Mouse (Mus musculus) gastrocnemius, postnatal 10 days (tissue): ENCODE measurements around the gene Csf2rb. TPM values are rescaled to one million over a fixed set of nuclear protein-coding genes. Genes with fewer than 3 reads are reported as not detected.
A peak's percentile ranks its signal among the peaks of the same experiment; 100 is the strongest.

Experiments used
- DNase-seq: peaks from one replicate; pipeline ENCODE4 v3.0.0; 2021; ENCODE audit warnings: mixed read lengths
- microRNA-seq, 2 experiments: library from miRNA; unstranded; fragments of <30 nt; microRNA quantifications; one replicate each; pipeline ENCODE4 v1.2.0; 2021
- total RNA-seq, 2 experiments: library from RNA; stranded (reverse); gene quantifications; 2 replicates each; pipeline ENCODE4 v1.2.3; 2021

Gene Csf2rb
- total RNA-seq, 2 experiments from 2014 or later, result 4.0 to 4.4 TPM

- DNase-seq, result no peak
These were observed 53.0 kb downstream of the Csf2rb start for GRCm38 (mm10) chr15:78378556-78378955.

- no peak for DNase-seq
These were observed 54.7 kb downstream of the Csf2rb start for GRCm38 (mm10) chr15:78380208-78380607.

GRCm38 (mm10) chr15:78380741-78381140 is 55.2 kb downstream of the Csf2rb start:
- DNase-seq, result no peak

GRCm38 (mm10) chr15:78382115-78382514 is 56.6 kb downstream of the Csf2rb start:
- no peak for DNase-seq

- no peak for DNase-seq
These were observed 58.1 kb downstream of the Csf2rb start for GRCm38 (mm10) chr15:78383450-78384219.

GRCm38 (mm10) chr15:78384220-78385116 is 58.9 kb downstream of the Csf2rb start:
- DNase-seq, result no peak

- DNase-seq, result no peak
These were observed 60.0 kb downstream of the Csf2rb start for GRCm38 (mm10) chr15:78385564-78385963.

- no peak for DNase-seq
These were observed 65.3 kb downstream of the Csf2rb start for GRCm38 (mm10) chr15:78390855-78391254.

- DNase-seq, result no peak
These were observed 70.0 kb downstream of the Csf2rb start, which contains the start of gene Tex33 for GRCm38 (mm10) chr15:78395478-78395962. Gene Tex33 (minus strand): TSS chr15:78395912.

- no peak for DNase-seq
These were observed 75.8 kb downstream of the Csf2rb start for GRCm38 (mm10) chr15:78401345-78401744.

- peak; percentile 68 for DNase-seq
These were observed 76.4 kb downstream of the Csf2rb start for GRCm38 (mm10) chr15:78401921-78402320.

GRCm38 (mm10) chr15:78402423-78402822 is 76.9 kb downstream of the Csf2rb start:
- peak; percentile 33 for DNase-seq

GRCm38 (mm10) chr15:78403301-78403741 is 77.8 kb downstream of the Csf2rb start:
- no peak for DNase-seq

Small RNA genes lying within 50 kb of the gene (microRNA-seq; reads per million reads assigned to microRNA genes)
- gene Mir7676-1 (0 reads per million in 2 experiments), gene Mir7676-2 (0 reads per million in 2 experiments)

Other genes with a start within 250 kb of the Csf2rb start
- gene Cacng2, start 205.7 kb upstream of the Csf2rb start, total RNA-seq, result under 1 TPM in 1 of 2 experiments, not detected in 1; 0.05 TPM
- gene Ift27, start 151.6 kb upstream of the Csf2rb start, total RNA-seq, result 10 to 100 TPM; 50.9 to 53.5 TPM
- gene Pvalb, start 119.4 kb upstream of the Csf2rb start, total RNA-seq, result over 10,000 TPM; 11,172 to 13,407 TPM
- 1 to 10 TPM in 1 of 2 experiments, under 1 TPM in 1; 0.96 to 2.1 TPM for gene Ncf4, start 81.0 kb upstream of the Csf2rb start, total RNA-seq
- 1 to 10 TPM; 2.3 to 2.4 TPM for gene Csf2rb2, start 20.0 kb upstream of the Csf2rb start, total RNA-seq
- gene Tex33, start 70.2 kb downstream of the Csf2rb start, total RNA-seq, result not detected
- 10 to 100 TPM; 18.0 to 23.3 TPM for gene Tst, start 80.2 kb downstream of the Csf2rb start, total RNA-seq
- gene Mpst, start 80.7 kb downstream of the Csf2rb start, total RNA-seq, result 10 to 100 TPM; 34.6 to 40.5 TPM
- gene Kctd17, start 102.8 kb downstream of the Csf2rb start, total RNA-seq, result 10 to 100 TPM; 48.7 to 62.2 TPM
- under 1 TPM in 1 of 2 experiments, not detected in 1; 0.38 TPM for gene Tmprss6, start 142.9 kb downstream of the Csf2rb start, total RNA-seq
- under 1 TPM in 1 of 2 experiments, not detected in 1; 0.18 TPM for gene Il2rb, start 169.5 kb downstream of the Csf2rb start, total RNA-seq
- gene C1qtnf6, start 205.7 kb downstream of the Csf2rb start, total RNA-seq, result 10 to 100 TPM; 53.5 to 58.3 TPM
- under 1 TPM in 1 of 2 experiments, not detected in 1; 0.40 TPM for gene Sstr3, start 218.9 kb downstream of the Csf2rb start, total RNA-seq
- 10 to 100 TPM in 1 of 2 experiments, 1 to 10 TPM in 1; 1.7 to 12.4 TPM for gene Rac2, start 247.0 kb downstream of the Csf2rb start, total RNA-seq